Mouse (Mus musculus) heart, postnatal 0 days (tissue): ENCODE results near the gene Dcaf10.

Experiments
- CTCF ChIP-seq: IDR thresholded peaks from 2 replicates; pipeline ENCODE4 v1.5.1; 2016; ENCODE audit warnings: antibody characterized with exemption, control low read depth, low read depth
- EP300 ChIP-seq: IDR thresholded peaks from 2 replicates; pipeline ENCODE4 v1.6.1; 2016; ENCODE audit warnings: antibody characterized with exemption, low read depth

GRCm38 (mm10) chr4:45392099-45392498 lies 50.2 kb downstream of the Dcaf10 start:
- peak; percentile 25; the same call in 1 of the 2 replicates for TF ChIP-seq CTCF
- TF ChIP-seq EP300: no peak
